Mouse (Mus musculus): ENCODE data around the gene Anks1b.

Anks1b gene

DNA sequence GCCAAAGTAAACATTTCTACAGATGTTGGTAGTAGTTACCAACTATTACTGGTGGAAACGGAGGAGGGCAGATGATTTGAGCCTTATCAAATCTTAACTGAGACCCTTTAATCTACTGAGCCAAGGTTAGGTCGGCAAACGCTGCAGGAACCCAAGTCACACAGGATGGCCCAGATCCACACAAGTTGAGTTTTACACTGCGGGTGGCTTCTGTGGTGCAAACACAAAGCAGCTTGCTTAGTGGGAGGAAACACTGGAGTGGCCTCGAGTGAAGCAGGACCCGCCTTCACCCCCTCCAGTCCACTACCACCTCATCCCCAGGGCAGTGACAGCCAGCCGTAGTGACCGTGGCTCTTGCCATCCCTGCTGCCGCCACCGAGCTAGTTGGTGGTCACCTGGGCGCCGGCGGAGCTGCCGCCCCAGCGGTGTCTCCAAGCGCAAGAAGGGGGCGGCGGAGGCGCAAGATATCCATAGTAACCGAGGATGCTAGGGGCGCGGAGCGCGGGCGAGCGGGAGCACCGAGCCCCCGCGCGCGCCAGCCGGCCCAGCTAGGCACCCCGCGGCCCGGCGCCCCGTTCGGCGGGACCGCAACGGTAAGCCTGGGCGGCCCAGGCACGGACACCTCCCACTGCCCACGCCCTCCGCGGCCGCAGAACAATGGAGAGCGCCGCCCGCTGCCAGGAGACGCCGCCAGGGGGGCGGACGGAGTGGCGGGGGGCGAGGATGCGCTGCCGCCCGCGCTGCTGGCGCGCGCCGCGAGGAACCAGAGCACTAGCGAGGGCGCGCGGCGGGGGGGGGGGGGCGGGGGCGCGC, 955.5 kb downstream of the Anks1b start:
- DNase-seq = peak; percentile 65

DNA sequence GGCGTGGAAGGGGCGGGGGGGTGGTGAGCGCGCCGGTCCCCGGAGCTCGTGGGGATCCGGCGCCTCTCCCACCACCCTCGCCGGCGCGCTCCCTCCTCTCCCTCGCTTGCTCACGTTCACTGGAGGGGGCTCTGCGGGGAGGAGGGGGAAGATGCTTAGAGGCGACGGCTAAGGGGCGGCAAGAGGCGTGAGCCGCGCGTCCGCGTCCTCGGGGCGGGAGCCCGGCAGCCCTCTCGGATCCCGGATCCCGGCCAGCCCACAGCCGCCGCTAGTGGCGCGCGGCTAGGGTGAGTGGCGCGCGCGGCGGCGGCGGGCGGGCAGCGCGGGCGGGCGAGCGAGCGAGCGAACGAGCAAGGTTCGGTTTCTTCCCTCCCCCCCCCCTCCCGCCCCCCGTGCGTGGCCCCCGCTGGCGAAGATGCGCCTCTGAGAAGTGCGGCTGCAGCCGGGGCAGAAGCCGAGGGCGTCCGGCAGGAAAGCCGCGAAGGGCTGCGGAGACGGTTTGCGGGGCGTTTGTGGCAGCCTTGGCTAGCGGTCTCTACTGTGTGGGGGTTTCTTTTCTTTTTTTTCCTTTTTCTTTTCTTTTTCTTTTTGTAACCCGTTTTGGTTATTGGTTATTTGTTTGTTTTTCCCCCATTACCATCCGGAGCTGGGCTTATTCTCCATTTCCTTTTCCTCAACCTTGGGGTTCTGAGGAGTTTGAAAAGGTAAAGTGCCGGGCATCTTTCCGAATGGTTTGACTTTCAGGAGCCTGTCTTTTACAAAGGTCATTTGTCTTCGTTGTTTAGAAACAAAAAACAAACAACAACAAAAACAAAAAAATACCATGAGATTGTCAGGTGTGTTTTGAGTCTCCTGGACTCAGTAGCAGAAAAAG, 956.3 kb downstream of the Anks1b start:
- peak; percentile 63 for DNase-seq

- no peak for DNase-seq
Measured at GRCm38 (mm10) chr10:90830268-90830585, 956.9 kb downstream of the Anks1b start.

DNA sequence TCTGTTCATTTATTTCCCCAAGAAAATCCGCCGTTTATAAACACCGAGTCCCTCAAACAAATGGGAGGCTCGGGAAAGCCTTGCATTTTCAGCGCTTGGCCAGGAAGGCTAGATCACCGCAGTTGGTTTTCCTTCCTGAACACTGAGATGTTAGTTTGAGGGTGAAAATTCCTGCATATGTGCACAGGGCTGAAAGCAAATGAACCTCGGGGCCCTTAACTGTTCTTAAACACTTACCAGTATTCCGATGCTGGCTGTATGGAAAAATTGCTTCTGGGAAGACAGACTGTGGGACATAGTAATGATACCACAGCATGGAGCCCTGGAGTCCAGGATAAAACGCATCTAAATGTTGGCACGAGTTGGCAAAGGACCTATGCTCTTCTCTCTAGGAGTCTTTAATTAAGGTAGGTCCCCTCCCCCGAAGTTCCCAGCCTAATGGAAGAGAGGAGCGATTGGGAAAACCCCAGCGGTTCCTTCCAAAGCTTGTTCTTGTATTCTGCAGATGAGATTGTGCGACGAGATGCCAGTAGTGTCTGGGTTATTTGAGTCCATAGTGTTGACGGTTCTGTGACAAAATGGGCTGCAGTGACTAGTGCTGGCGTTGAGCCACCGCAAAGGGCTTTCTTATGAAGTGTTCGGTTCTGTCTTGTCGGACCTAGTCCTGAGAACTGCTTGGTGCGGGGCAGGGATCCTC, 957.4 kb downstream of the Anks1b start:
- DNase-seq = peak; percentile 44

DNA sequence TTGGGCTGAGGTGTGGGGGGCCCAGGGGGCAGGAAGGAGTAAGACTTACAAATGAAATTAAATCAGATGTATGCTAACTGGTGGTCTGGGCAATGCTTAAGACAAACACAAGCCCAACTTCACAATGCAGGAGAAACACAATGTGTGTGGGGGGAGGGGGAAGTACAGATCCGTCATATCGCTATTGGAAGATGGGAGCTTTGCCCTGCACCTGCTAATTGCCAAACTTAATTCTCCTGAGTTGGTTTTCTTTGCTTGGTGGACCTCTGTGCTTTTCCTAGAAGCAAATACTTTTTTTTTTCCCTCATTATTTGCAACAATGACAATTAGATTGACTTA, 957.9 kb downstream of the Anks1b start:
- no peak for DNase-seq

- DNase-seq = no peak
Measured at GRCm38 (mm10) chr10:90834306-90834705, 961.0 kb downstream of the Anks1b start.

- no peak for DNase-seq
Measured at GRCm38 (mm10) chr10:90835195-90835594, 961.9 kb downstream of the Anks1b start.

GRCm38 (mm10) chr10:90839611-90840335, 966.5 kb downstream of the Anks1b start:
- DNase-seq = no peak

DNA sequence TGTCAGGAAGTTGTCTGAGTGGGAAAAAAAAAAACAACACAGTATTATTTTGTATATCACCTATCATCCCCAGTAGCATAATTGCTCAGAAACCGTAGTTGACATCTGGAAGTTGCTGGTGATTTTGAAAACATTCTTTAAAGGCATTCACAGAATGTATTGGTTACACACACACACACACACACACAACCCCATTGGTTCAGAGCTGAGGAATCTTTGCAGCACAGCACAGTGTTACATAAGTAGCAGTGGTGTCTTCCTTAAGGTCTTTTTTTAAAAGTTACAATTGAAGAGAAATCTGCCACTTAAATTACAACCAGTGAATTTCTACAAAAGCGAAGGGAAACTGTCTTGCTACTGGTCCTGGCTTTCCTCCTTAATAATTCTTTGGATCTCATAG, 969.1 kb downstream of the Anks1b start:
- DNase-seq = no peak

- DNase-seq = no peak
Measured at GRCm38 (mm10) chr10:90851077-90851476, 977.8 kb downstream of the Anks1b start.

DNA sequence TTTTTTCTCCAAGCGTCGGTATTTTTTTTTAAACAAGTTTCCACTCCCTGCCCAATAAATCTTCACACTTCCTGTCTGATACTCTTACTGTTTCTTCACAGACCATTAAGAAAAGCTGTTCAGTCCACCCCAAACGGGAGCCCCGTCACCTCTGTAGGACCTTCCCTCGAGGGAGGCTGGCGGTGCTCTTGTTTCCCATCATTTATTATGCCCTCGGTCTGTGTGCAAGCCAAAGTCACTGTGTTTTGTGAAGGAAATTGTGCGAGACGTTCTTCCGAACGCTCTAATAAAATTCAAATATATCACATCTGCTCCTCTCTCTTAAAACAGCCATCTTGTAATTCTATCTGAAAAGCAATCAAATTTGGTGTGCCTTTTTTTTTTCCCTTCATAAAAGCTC, 978.7 kb downstream of the Anks1b start:
- DNase-seq = no peak

DNA sequence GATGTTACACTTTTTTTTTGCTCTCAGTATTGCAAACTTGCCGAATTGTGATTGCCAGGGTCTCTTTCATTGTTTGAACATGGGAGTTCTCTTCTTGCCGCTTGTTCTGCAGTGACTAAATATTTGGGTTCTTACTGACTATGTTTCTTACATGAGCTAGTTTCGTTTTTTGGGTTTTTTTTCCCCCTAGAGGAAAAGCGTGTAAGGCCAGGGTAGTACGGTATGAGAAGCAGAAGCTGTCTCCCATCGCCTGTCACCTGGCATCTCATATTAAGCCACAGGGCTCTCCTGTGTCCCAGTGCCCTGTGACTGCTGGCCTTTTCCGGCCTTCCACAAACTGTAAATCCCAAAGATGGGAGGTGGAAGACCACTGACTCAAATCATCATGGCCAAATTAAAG, 979.1 kb downstream of the Anks1b start:
- DNase-seq = no peak

- DNase-seq = no peak
Measured at GRCm38 (mm10) chr10:90856668-90857067, 983.4 kb downstream of the Anks1b start.

DNA sequence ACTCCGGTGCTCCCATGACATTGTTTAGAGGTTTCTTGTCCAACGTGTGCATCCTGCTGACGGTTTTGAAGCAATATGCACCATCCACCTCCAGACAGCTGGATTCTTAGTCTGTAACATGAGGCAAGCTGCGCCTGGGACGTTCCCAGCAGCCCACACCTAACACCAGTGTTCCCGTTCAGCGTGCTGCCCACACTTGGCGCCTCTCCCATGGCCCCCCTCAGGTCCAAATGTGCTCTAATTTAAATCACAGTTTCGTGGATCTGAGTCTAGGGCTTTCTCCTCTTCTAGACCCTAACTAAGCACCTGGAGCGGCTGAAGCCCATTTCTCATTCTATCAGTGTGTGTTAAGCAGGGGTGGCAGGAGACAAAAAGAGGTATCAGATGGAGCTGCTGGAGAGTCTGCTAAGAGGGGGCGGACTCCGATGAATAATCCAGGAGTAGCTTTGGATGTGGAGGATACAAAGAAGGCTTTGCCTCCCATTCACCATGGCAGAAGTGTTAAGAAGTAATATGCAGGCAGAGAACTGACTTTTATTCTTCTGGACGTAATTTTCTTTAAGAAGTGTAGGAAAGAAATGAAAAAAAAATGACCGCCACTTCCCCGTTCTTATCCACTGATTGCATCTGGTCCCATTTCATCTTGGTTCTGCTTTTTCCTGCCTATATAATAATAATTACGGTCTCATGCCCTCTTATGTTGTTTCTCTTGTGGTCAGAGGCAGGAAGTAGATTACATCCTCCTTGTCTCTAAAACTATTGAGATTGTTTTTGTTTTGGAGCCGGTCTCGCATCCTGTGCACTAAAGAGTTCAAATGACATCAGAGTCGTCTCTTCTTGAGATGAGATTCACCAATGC, 986.6 kb downstream of the Anks1b start:
- DNase-seq = peak; percentile 69

GRCm38 (mm10) chr10:90863881-90864598, 990.7 kb downstream of the Anks1b start:
- no peak for DNase-seq

DNA sequence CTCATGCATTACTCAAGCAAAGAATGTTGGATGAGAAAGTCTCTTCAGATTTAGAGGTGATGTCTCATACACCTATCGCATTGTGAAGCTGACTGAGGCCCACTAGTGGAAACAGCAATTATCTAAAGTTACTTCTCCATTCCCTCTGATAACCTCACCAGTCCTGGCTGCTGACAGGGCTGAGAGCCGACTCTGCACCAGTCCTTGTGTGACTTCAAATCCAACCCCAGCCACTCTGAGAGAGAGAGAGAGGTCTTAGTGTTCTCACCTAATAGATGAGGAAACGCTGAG, 991.2 kb downstream of the Anks1b start:
- DNase-seq = no peak

DNA sequence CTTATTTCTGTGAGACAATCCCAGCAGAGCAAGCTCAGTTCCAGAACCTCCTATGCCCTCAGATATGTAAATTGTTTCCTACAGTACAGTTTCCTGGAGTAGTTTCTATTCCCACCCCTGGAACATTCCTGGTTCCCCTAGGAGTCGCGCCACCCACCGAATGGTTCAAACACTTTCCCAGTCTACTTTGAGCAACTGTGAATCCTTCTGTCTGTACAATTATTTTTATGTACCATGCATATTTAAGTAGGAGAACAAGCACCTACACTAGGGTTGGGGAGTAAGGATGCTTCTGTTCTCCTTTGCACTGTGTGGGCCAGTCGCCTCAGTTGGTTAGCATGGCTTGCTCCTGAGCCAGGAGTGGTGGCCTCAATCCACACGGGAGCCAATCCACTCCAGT, 999.9 kb downstream of the Anks1b start:
- no peak for DNase-seq

- no peak for DNase-seq
Measured at GRCm38 (mm10) chr10:90874166-90874565, 1000.9 kb downstream of the Anks1b start.

GRCm38 (mm10) chr10:90880854-90881560, 1007.7 kb downstream of the Anks1b start:
- DNase-seq = no peak

DNA sequence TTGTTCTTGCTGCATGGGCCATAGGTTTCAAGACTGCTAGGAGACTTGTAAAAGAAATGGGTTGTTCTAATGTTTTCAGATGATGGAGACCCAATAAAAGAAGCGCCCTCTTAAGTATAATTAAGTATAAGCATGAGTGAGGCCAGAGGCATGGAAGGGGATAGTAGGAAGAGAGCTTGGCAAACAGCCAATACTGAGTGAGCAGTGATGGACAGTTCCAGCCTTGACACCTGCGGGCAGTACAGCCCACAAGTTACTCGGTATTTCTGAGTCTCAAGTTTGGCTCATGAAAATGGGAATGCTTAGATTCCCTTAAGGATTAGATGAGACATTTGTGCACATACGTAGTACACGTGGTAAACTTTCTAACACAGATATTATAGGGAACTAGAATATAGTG, 1016.3 kb downstream of the Anks1b start:
- DNase-seq = no peak

DNA sequence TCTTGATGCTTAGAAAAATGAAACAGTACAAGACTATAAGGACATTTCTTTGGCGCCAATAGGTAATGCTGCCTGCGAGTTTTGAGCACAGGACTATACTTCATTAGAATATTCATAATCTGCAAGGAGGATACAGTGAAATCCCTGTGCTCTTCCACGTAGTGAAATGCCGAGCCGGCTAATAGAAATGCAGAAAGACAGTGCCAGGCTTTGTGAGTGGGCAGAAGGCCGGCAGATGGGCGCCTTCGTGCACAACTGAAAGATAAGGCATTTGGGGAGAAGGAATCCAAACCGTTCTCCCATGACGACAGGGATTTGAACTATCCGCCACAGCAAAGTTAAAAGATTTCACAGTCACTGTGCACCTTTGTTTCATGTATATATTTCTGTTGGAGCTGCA, 1019.4 kb downstream of the Anks1b start:
- DNase-seq = peak; percentile 19

Measured in right cerebral cortex, postnatal 14 days (tissue).